Mouse (Mus musculus): Measurements from ENCODE around the gene Ppp4c.

DNA sequence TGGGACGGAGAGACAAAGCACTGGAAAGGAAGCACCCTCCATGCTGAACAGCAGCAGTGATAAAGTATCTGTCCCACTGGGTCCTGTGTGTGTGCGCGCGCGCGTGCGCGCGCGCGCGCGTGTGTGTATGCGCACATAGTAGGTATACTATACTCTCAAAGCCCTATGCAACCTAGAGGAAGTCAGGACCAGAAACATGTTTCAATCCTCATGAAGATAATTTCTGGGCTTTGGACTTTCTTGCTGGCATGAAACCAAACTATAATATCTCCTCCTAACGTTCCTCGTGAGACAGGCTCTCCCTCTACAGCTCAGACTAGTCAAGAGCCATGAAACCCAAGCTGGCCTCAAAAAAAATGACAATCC is 8.7 kb upstream of the Ppp4c start:
- no peak for TF ChIP-seq CHD2 (IDR thresholded peaks at IDR 0.05; ENCODE audit: low read depth, low read length)
- no peak for TF ChIP-seq MAFK (IDR thresholded peaks at IDR 0.05; ENCODE audit: insufficient read depth, low read depth, low read length)
